Mouse (Mus musculus): ENCODE results near the gene Gnai1.

DNA sequence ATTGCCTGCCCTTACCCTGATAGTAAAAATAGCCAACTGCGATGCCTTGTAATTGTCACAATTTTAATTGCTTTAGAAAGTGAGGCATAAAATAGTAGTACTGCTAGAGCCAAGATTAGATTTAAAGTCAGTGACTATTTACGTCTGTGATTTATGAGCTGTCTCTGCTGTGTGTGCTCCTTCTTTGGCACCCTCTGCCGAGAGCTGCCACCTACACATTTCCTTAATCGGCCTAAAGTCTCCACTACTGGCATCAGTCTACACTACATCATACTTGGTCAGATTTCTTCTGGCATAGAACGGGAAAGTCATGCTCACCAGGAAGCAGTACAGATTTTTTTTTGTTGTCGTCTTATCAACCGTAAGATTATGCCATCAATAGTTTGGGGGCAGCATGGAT, 131.3 kb downstream of the Gnai1 start:
- TF ChIP-seq POLR2A (IDR thresholded peaks at IDR 0.05; ENCODE audit: low read depth, low read length) = no peak
- no peak for TF ChIP-seq CTCF (conservative IDR thresholded peaks at IDR 0.05; ENCODE audit: insufficient read depth, insufficient read length, low read depth, low read length)

Measured in kidney, adult 2 months (tissue).